Mouse (Mus musculus): ENCODE results near the gene Shisa6. TPM values are rescaled to one million over a fixed set of nuclear protein-coding genes. Genes with fewer than 3 reads are reported as not detected.

Gene Shisa6
- not detected in 2 replicates for polyA plus RNA-seq (2012; ENCODE audit: insufficient read depth, low replicate concordance)

- Histone ChIP-seq H3K9me3 (peaks cover 2% of the 10 kb centered on the region; the same call in 1 of the 2 replicates), H3K4me1 (peaks cover 7% of the 10 kb centered on the region; the same call in 1 of the 2 replicates), H3K27me3 (replicated peaks) (peaks cover 64% of the 10 kb centered on the region), H3K4me3 (replicated peaks) (peak within 1 kb of the TSS; percentile 72), H3K36me3 (replicated peaks; ENCODE audit: low read length) (no peaks in the 10 kb centered on the region)
- TF ChIP-seq GATA1 (IDR thresholded peaks at IDR 0.05; ENCODE audit: borderline replicate concordance, low read length), result no peak
- no peak for TF ChIP-seq FLI1 (IDR thresholded peaks at IDR 0.05; ENCODE audit: low read length)
These were observed at the start of gene Shisa6 for GRCm38 (mm10) chr11:66525371-66526045. TSS of gene Shisa6 (minus strand) at chr11:66525964.

- no peak for TF ChIP-seq GATA1 (IDR thresholded peaks at IDR 0.05; ENCODE audit: borderline replicate concordance, low read length)
- TF ChIP-seq FLI1 (IDR thresholded peaks at IDR 0.05; ENCODE audit: low read length), result no peak
- H3K4me3 ChIP-seq (replicated peaks), result no peak overlapping the region
These were observed 48.1 kb upstream of the Shisa6 start for GRCm38 (mm10) chr11:66573888-66574287.

GRCm38 (mm10) chr11:66569045-66569444, 43.3 kb upstream of the Shisa6 start:
- no peaks in the 10 kb centered on the region for H3K27me3 ChIP-seq (replicated peaks)
- H3K4me3 ChIP-seq (replicated peaks), result no peak overlapping the region
- no peak for TF ChIP-seq FLI1 (IDR thresholded peaks at IDR 0.05; ENCODE audit: low read length)
- no peak for TF ChIP-seq GATA1 (IDR thresholded peaks at IDR 0.05; ENCODE audit: borderline replicate concordance, low read length)
- H3K9me3 ChIP-seq, result peaks cover 18% of the 10 kb centered on the region
- H3K4me1 ChIP-seq, result no peaks in the 10 kb centered on the region
- H3K36me3 ChIP-seq (replicated peaks; ENCODE audit: low read length), result no peaks in the 10 kb centered on the region

More at GRCm38 (mm10) chr11:66573888-66574287, 48.1 kb upstream of the Shisa6 start:
- H3K9me3 ChIP-seq, result peaks cover 5% of the 10 kb centered on the region; the same call in 1 of the 2 replicates
- H3K4me1 ChIP-seq, result no peaks in the 10 kb centered on the region
- no peaks in the 10 kb centered on the region for H3K36me3 ChIP-seq (replicated peaks; ENCODE audit: low read length)
- H3K27me3 ChIP-seq (replicated peaks), result no peaks in the 10 kb centered on the region

- no peak for TF ChIP-seq FLI1 (IDR thresholded peaks at IDR 0.05; ENCODE audit: low read length)
- no peak for TF ChIP-seq GATA1 (IDR thresholded peaks at IDR 0.05; ENCODE audit: borderline replicate concordance, low read length)
- H3K4me3 ChIP-seq (replicated peaks), result no peak overlapping the region
These were observed 42.6 kb upstream of the Shisa6 start for GRCm38 (mm10) chr11:66568386-66568791.

GRCm38 (mm10) chr11:66567382-66567781, 41.6 kb upstream of the Shisa6 start:
- Histone ChIP-seq H3K9me3 (peaks cover 26% of the 10 kb centered on the region), H3K4me1 (no peaks in the 10 kb centered on the region), H3K4me3 (replicated peaks) (no peak overlapping the region), H3K36me3 (replicated peaks; ENCODE audit: low read length) (no peaks in the 10 kb centered on the region), H3K27me3 (replicated peaks) (no peaks in the 10 kb centered on the region)
- TF ChIP-seq FLI1 (IDR thresholded peaks at IDR 0.05; ENCODE audit: low read length), result no peak
- no peak for TF ChIP-seq GATA1 (IDR thresholded peaks at IDR 0.05; ENCODE audit: borderline replicate concordance, low read length)

More at GRCm38 (mm10) chr11:66568386-66568791, 42.6 kb upstream of the Shisa6 start:
- Histone ChIP-seq H3K4me1 (no peaks in the 10 kb centered on the region), H3K9me3 (peaks cover 25% of the 10 kb centered on the region), H3K36me3 (replicated peaks; ENCODE audit: low read length) (no peaks in the 10 kb centered on the region), H3K27me3 (replicated peaks) (no peaks in the 10 kb centered on the region)

GRCm38 (mm10) chr11:66562274-66562673, 36.5 kb upstream of the Shisa6 start:
- Histone ChIP-seq H3K4me3 (replicated peaks) (no peak overlapping the region), H3K27me3 (replicated peaks) (no peaks in the 10 kb centered on the region), H3K9me3 (peaks cover 12% of the 10 kb centered on the region), H3K4me1 (no peaks in the 10 kb centered on the region), H3K36me3 (replicated peaks; ENCODE audit: low read length) (no peaks in the 10 kb centered on the region)
- TF ChIP-seq FLI1 (IDR thresholded peaks at IDR 0.05; ENCODE audit: low read length) (no peak), GATA1 (IDR thresholded peaks at IDR 0.05; ENCODE audit: borderline replicate concordance, low read length) (no peak)

- Histone ChIP-seq H3K36me3 (replicated peaks; ENCODE audit: low read length) (no peaks in the 10 kb centered on the region), H3K4me1 (no peaks in the 10 kb centered on the region), H3K9me3 (0 out of 2 replicates have a peak, but pooled peaks cover 3% of the 10 kb centered on the region), H3K4me3 (replicated peaks) (no peak overlapping the region), H3K27me3 (replicated peaks) (no peaks in the 10 kb centered on the region)
- no peak for TF ChIP-seq GATA1 (IDR thresholded peaks at IDR 0.05; ENCODE audit: borderline replicate concordance, low read length)
These were observed 12.1 kb upstream of the Shisa6 start for GRCm38 (mm10) chr11:66537820-66538219.

- H3K4me1 ChIP-seq, result no peaks in the 10 kb centered on the region
- no peak for TF ChIP-seq GATA1 (IDR thresholded peaks at IDR 0.05; ENCODE audit: borderline replicate concordance, low read length)
- no peak for TF ChIP-seq FLI1 (IDR thresholded peaks at IDR 0.05; ENCODE audit: low read length)
- H3K9me3 ChIP-seq, result 0 out of 2 replicates have a peak, but pooled peaks cover 3% of the 10 kb centered on the region
- H3K27me3 ChIP-seq (replicated peaks), result no peaks in the 10 kb centered on the region
- no peak overlapping the region for H3K4me3 ChIP-seq (replicated peaks)
- H3K36me3 ChIP-seq (replicated peaks; ENCODE audit: low read length), result no peaks in the 10 kb centered on the region
These were observed 10.1 kb upstream of the Shisa6 start for GRCm38 (mm10) chr11:66535866-66536265.

- no peaks in the 10 kb centered on the region for H3K36me3 ChIP-seq (replicated peaks; ENCODE audit: low read length)
- TF ChIP-seq GATA1 (IDR thresholded peaks at IDR 0.05; ENCODE audit: borderline replicate concordance, low read length) (no peak), FLI1 (IDR thresholded peaks at IDR 0.05; ENCODE audit: low read length) (no peak)
- no peak overlapping the region for H3K4me3 ChIP-seq (replicated peaks)
- H3K9me3 ChIP-seq, result 0 out of 2 replicates have a peak, but pooled peaks cover 3% of the 10 kb centered on the region
- no peaks in the 10 kb centered on the region for H3K27me3 ChIP-seq (replicated peaks)
- no peaks in the 10 kb centered on the region for H3K4me1 ChIP-seq
These were observed 9.4 kb upstream of the Shisa6 start for GRCm38 (mm10) chr11:66535156-66535555.

GRCm38 (mm10) chr11:66534291-66534690, 8.5 kb upstream of the Shisa6 start:
- H3K9me3 ChIP-seq, result 0 out of 2 replicates have a peak, but pooled peaks cover 3% of the 10 kb centered on the region
- TF ChIP-seq GATA1 (IDR thresholded peaks at IDR 0.05; ENCODE audit: borderline replicate concordance, low read length) (no peak), FLI1 (IDR thresholded peaks at IDR 0.05; ENCODE audit: low read length) (no peak)
- no peaks in the 10 kb centered on the region for H3K4me1 ChIP-seq
- H3K4me3 ChIP-seq (replicated peaks), result no peak overlapping the region
- no peaks in the 10 kb centered on the region for H3K36me3 ChIP-seq (replicated peaks; ENCODE audit: low read length)
- peaks cover 2% of the 10 kb centered on the region for H3K27me3 ChIP-seq (replicated peaks)

Data from megakaryocyte, embryonic 14.5 days (primary cell).